Mouse (Mus musculus): ENCODE results near the gene Prss33.

DNA sequence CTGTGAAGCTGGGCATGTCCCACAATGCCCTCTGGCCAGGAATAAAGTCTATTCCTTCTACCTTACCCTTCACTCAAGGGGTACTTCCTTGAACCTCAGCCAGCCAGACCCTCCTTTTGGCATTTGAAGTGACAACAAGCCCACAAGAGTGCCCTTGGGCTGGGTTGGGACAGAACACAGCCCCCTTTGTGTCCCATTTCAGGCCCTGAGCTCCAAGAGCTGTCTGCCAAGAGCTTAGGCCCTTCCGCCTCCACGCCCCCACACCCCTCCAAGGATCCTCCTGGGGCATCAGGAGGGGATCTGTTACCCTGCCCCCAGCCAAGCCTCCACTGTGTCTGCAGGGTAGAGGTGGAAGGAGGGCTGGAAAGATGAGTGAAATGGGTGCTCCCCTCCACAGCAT lies 41.3 kb upstream of the Prss33 start:
- TF ChIP-seq POLR2A (IDR thresholded peaks at IDR 0.05; ENCODE audit: low read depth, low read length), result no peak
- TF ChIP-seq USF2 (conservative IDR thresholded peaks at IDR 0.05; ENCODE audit: low read depth, low read length), result no peak
- TF ChIP-seq RAD21 (IDR thresholded peaks at IDR 0.05; ENCODE audit: low read depth, low read length), result no peak
- no peak for TF ChIP-seq MAFK (IDR thresholded peaks at IDR 0.05; ENCODE audit: insufficient replicate concordance, low read length)
- TF ChIP-seq MAX (IDR thresholded peaks at IDR 0.05; ENCODE audit: low read length), result no peak
- no peak for TF ChIP-seq CTCF (conservative IDR thresholded peaks at IDR 0.05 in 1 of 2, IDR thresholded peaks at IDR 0.05 in 1 of 2; ENCODE audit: low read depth in 2 of 2, low read length in 2 of 2)
- no peak for TF ChIP-seq JUND (conservative IDR thresholded peaks at IDR 0.05; ENCODE audit: low read depth, low read length)
- TF ChIP-seq ELF1 (IDR thresholded peaks at IDR 0.05; ENCODE audit: low read depth, low read length), result no peak
- TF ChIP-seq USF1 (IDR thresholded peaks at IDR 0.05; ENCODE audit: low read depth, low read length), result no peak
- no peak for TF ChIP-seq CHD1 (IDR thresholded peaks at IDR 0.05; ENCODE audit: low read depth, low read length)
- TF ChIP-seq MAZ (IDR thresholded peaks at IDR 0.05; ENCODE audit: low read depth, low read length), result no peak
- TF ChIP-seq MEF2A (IDR thresholded peaks at IDR 0.05; ENCODE audit: borderline replicate concordance, low read depth, low read length), result no peak
